Mouse (Mus musculus) lung, adult 2 months (tissue): ENCODE data around the gene C1qtnf9.

Experiments
- CTCF ChIP-seq: fragments of 200-500 bp; IDR thresholded peaks from 2 replicates; pipeline ENCODE4 v1.5.1; 2011; ENCODE audit warnings: mild to moderate bottlenecking, low read length, control low read depth; ENCODE audit not compliant: insufficient read depth
- POLR2A ChIP-seq: fragments of 200-500 bp; IDR thresholded peaks from 2 replicates; pipeline ENCODE4 v1.6.1; 2011; ENCODE audit warnings: low read depth, mild to moderate bottlenecking, control low read depth, low read length, borderline replicate concordance; ENCODE audit errors: extremely low read depth

- TF ChIP-seq CTCF (no peak), POLR2A (no peak)
Measured at GRCm38 (mm10) chr14:60733706-60734105, 34.2 kb upstream of the C1qtnf9 start.
